Mouse (Mus musculus): ENCODE measurements around the gene Il27ra. TPM values are rescaled to one million over a fixed set of nuclear protein-coding genes. Genes with fewer than 3 reads are reported as not detected.

The Il27ra gene
- total and polyA plus RNA-seq, 3 experiments: not detected

GRCm38 (mm10) chr8:83999825-84000224, 42.6 kb downstream of the Il27ra start:
- peaks cover 69% of the 10 kb centered on the region for H3K36me3 ChIP-seq (replicated peaks)
- TF ChIP-seq GATA2 (IDR thresholded peaks at IDR 0.05; ENCODE audit: borderline replicate concordance, low read depth, low read length): no peak
- TF ChIP-seq GATA1 (IDR thresholded peaks at IDR 0.05; ENCODE audit: borderline replicate concordance, low read length): no peak
- TF ChIP-seq TAL1 (conservative IDR thresholded peaks at IDR 0.05; ENCODE audit: low read depth, low read length): no peak
- TF ChIP-seq POLR2AphosphoS5 (IDR thresholded peaks at IDR 0.05; ENCODE audit: insufficient replicate concordance, low read depth, low read length): no peak
- H3K9me3 ChIP-seq (replicated peaks): peaks cover 2% of the 10 kb centered on the region; the same call in 1 of the 2 replicates
- ATAC-seq (ENCODE audit: extremely low read depth, insufficient number of reproducible peaks, low FRiP score, poor library complexity, severe bottlenecking) (no peak), DNase-seq (ENCODE audit: low spot score) (no peak)
- peaks cover 61% of the 10 kb centered on the region for H3K4me1 ChIP-seq (ENCODE audit: insufficient read depth, low read depth, low read length)
- peak overlapping the region; percentile 90; the same call in 1 of the 2 replicates for H3K4me3 ChIP-seq (ENCODE audit: low read depth, low read length)
- no peaks in the 10 kb centered on the region for H3K27me3 ChIP-seq (ENCODE audit: insufficient read depth, low read length)

GRCm38 (mm10) chr8:83999057-83999705, 43.2 kb downstream of the Il27ra start:
- ATAC-seq (ENCODE audit: extremely low read depth, insufficient number of reproducible peaks, low FRiP score, poor library complexity, severe bottlenecking): no peak
- TF ChIP-seq TAL1 (conservative IDR thresholded peaks at IDR 0.05; ENCODE audit: low read depth, low read length) (no peak), GATA1 (IDR thresholded peaks at IDR 0.05; ENCODE audit: borderline replicate concordance, low read length) (no peak), CTCF (IDR thresholded peaks at IDR 0.05; ENCODE audit: low read depth, low read length) (no peak), POLR2AphosphoS5 (IDR thresholded peaks at IDR 0.05; ENCODE audit: insufficient replicate concordance, low read depth, low read length) (no peak), GATA2 (IDR thresholded peaks at IDR 0.05; ENCODE audit: borderline replicate concordance, low read depth, low read length) (no peak)
- H3K4me1 ChIP-seq (ENCODE audit: insufficient read depth, low read depth, low read length): peaks cover 64% of the 10 kb centered on the region
- DNase-seq (ENCODE audit: low spot score): no peak
- peak overlapping the region; percentile 90 for H3K4me3 ChIP-seq (ENCODE audit: low read depth, low read length)
- H3K36me3 ChIP-seq (replicated peaks): peaks cover 72% of the 10 kb centered on the region
- peaks cover 2% of the 10 kb centered on the region; the same call in 1 of the 2 replicates for H3K9me3 ChIP-seq (replicated peaks)
- H3K27me3 ChIP-seq (ENCODE audit: insufficient read depth, low read length): no peaks in the 10 kb centered on the region

GRCm38 (mm10) chr8:83998231-83999056, 43.9 kb downstream of the Il27ra start:
- TF ChIP-seq GATA1 (IDR thresholded peaks at IDR 0.05; ENCODE audit: borderline replicate concordance, low read length): no peak
- TF ChIP-seq POLR2AphosphoS5 (IDR thresholded peaks at IDR 0.05; ENCODE audit: insufficient replicate concordance, low read depth, low read length): no peak
- peak; percentile 27; the same call in 1 of the 2 replicates for TF ChIP-seq CTCF (IDR thresholded peaks at IDR 0.05; ENCODE audit: low read depth, low read length)
- no peak for TF ChIP-seq TAL1 (conservative IDR thresholded peaks at IDR 0.05; ENCODE audit: low read depth, low read length)
- TF ChIP-seq GATA2 (IDR thresholded peaks at IDR 0.05; ENCODE audit: borderline replicate concordance, low read depth, low read length): no peak
- no peaks in the 10 kb centered on the region for H3K27me3 ChIP-seq (ENCODE audit: insufficient read depth, low read length)
- peak overlapping the region; percentile 90 for H3K4me3 ChIP-seq (ENCODE audit: low read depth, low read length)
- peaks cover 2% of the 10 kb centered on the region; the same call in 1 of the 2 replicates for H3K9me3 ChIP-seq (replicated peaks)
- no peak for ATAC-seq (ENCODE audit: extremely low read depth, insufficient number of reproducible peaks, low FRiP score, poor library complexity, severe bottlenecking)
- H3K36me3 ChIP-seq (replicated peaks): peaks cover 71% of the 10 kb centered on the region
- peak; percentile 69 for DNase-seq (ENCODE audit: low spot score)
- H3K4me1 ChIP-seq (ENCODE audit: insufficient read depth, low read depth, low read length): peaks cover 62% of the 10 kb centered on the region

- peaks cover 2% of the 10 kb centered on the region; the same call in 1 of the 2 replicates for H3K9me3 ChIP-seq (replicated peaks)
- peaks cover 54% of the 10 kb centered on the region for H3K4me1 ChIP-seq (ENCODE audit: insufficient read depth, low read depth, low read length)
- H3K36me3 ChIP-seq (replicated peaks): peaks cover 66% of the 10 kb centered on the region
- no peak for ATAC-seq (ENCODE audit: extremely low read depth, insufficient number of reproducible peaks, low FRiP score, poor library complexity, severe bottlenecking)
- TF ChIP-seq POLR2AphosphoS5 (IDR thresholded peaks at IDR 0.05; ENCODE audit: insufficient replicate concordance, low read depth, low read length) (no peak), GATA2 (IDR thresholded peaks at IDR 0.05; ENCODE audit: borderline replicate concordance, low read depth, low read length) (no peak), CTCF (IDR thresholded peaks at IDR 0.05; ENCODE audit: low read depth, low read length) (no peak), TAL1 (conservative IDR thresholded peaks at IDR 0.05; ENCODE audit: low read depth, low read length) (no peak), GATA1 (IDR thresholded peaks at IDR 0.05; ENCODE audit: borderline replicate concordance, low read length) (no peak)
- H3K4me3 ChIP-seq (ENCODE audit: low read depth, low read length): peak within 1 kb of the TSS; percentile 90
- DNase-seq (ENCODE audit: low spot score): peak; percentile 61
- no peaks in the 10 kb centered on the region for H3K27me3 ChIP-seq (ENCODE audit: insufficient read depth, low read length)
Observed at GRCm38 (mm10) chr8:83997511-83998141, 44.8 kb downstream of the Il27ra start, which contains the start of gene Samd1. Gene Samd1, plus strand, starts transcription at chr8:83997672.

GRCm38 (mm10) chr8:83996567-83997505, 45.6 kb downstream of the Il27ra start:
- Histone ChIP-seq H3K9me3 (replicated peaks) (peaks cover 2% of the 10 kb centered on the region; the same call in 1 of the 2 replicates), H3K27me3 (ENCODE audit: insufficient read depth, low read length) (no peaks in the 10 kb centered on the region), H3K4me3 (ENCODE audit: low read depth, low read length) (peak overlapping the region; percentile 90), H3K4me1 (ENCODE audit: insufficient read depth, low read depth, low read length) (peaks cover 56% of the 10 kb centered on the region), H3K36me3 (replicated peaks) (peaks cover 63% of the 10 kb centered on the region)
- DNase-seq (ENCODE audit: low spot score) (peak; percentile 88), ATAC-seq (ENCODE audit: extremely low read depth, insufficient number of reproducible peaks, low FRiP score, poor library complexity, severe bottlenecking) (peak; percentile 76)
- TF ChIP-seq TAL1 (conservative IDR thresholded peaks at IDR 0.05; ENCODE audit: low read depth, low read length) (no peak), CTCF (IDR thresholded peaks at IDR 0.05; ENCODE audit: low read depth, low read length) (no peak), GATA1 (IDR thresholded peaks at IDR 0.05; ENCODE audit: borderline replicate concordance, low read length) (no peak), GATA2 (IDR thresholded peaks at IDR 0.05; ENCODE audit: borderline replicate concordance, low read depth, low read length) (no peak), POLR2AphosphoS5 (IDR thresholded peaks at IDR 0.05; ENCODE audit: insufficient replicate concordance, low read depth, low read length) (no peak)
